Mouse (Mus musculus) layer of hippocampus, adult 9-11 months (tissue): ENCODE measurements around the gene Erich3.
"Not testable (repeated sequence)": the region's sequence is repeated elsewhere in the genome, so short reads cannot be mapped to it uniquely, and the experiment has no call there.

Source experiments
- DNase-seq: peaks from one replicate; pipeline ENCODE4 v3.0.0; 2022

The Erich3 gene

GRCm38 (mm10) chr3:154663545-154663944 is at the start of gene Erich3:
Gene Erich3, plus strand, starts transcription at chr3:154663859.
- DNase-seq, result no peak

- DNase-seq, result no peak
Observed at GRCm38 (mm10) chr3:154614771-154615170, 48.9 kb upstream of the Erich3 start.

GRCm38 (mm10) chr3:154615304-154615703 is 48.4 kb upstream of the Erich3 start:
- no peak for DNase-seq

DNA sequence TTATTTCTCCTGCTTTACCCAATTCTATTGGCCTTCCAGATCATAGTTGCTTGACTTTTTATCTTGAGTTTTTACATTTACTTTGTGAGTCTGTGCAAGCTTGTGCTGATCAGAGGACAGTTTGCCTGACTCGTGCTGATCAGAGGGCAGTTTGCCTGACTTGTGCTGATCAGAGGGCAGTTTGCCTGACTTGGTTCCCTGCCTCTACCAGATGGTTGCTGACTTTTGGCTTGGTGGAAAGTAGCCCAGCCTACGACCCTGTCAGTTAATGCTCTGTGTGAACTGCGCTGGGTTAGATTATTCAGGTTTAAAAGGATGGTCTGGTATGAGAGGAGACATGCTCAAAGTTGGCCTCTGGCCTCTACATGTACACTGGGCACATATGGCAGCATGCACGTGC is 47.6 kb upstream of the Erich3 start:
- DNase-seq, result no peak

- DNase-seq, result no peak
Observed at GRCm38 (mm10) chr3:154628284-154628683, 35.4 kb upstream of the Erich3 start.

DNA sequence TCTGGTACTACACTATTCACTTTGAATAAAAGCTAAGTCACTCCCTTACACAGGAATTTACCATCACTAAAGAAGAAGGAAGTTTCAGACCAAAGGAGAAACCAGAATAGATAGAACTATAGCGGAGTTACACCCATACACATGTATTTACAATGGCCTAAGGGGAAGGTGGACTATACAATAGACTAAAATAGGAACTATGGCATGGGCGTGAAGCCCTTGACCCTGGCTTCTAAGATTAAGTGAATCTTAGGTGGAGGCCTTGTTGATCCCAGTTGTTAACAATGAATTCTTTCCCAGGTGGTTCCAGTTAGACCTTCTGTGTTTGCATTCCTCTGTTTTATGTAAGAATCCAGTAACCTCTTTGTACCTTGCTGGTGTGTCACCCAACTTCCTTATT is 32.4 kb upstream of the Erich3 start:
- not testable (repeated sequence) for DNase-seq

DNA sequence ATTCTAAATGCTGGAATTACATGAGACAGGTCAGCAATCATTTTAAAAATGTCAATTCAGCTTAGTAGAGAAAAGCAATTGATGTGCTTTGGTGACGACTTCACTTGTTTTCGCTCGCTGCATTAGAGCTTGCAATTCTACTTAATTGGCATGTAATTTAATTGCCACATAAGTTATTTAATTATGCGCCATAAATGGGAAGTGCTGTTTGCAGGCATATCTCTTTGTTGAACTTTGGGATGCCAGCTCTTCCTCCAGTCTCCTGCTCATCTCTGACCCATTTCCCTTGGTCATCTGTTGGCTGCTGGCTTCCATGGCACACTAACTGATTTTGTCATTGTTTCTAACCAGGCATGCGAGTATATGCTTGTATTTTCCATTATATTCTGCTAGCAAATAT is 30.6 kb upstream of the Erich3 start:
- no peak for DNase-seq

GRCm38 (mm10) chr3:154646638-154647442 is 16.8 kb upstream of the Erich3 start:
- DNase-seq, result no peak

- DNase-seq, result no peak
Observed at GRCm38 (mm10) chr3:154647443-154647780, 16.2 kb upstream of the Erich3 start.

GRCm38 (mm10) chr3:154649411-154650285 is 14.0 kb upstream of the Erich3 start:
- no peak for DNase-seq

DNA sequence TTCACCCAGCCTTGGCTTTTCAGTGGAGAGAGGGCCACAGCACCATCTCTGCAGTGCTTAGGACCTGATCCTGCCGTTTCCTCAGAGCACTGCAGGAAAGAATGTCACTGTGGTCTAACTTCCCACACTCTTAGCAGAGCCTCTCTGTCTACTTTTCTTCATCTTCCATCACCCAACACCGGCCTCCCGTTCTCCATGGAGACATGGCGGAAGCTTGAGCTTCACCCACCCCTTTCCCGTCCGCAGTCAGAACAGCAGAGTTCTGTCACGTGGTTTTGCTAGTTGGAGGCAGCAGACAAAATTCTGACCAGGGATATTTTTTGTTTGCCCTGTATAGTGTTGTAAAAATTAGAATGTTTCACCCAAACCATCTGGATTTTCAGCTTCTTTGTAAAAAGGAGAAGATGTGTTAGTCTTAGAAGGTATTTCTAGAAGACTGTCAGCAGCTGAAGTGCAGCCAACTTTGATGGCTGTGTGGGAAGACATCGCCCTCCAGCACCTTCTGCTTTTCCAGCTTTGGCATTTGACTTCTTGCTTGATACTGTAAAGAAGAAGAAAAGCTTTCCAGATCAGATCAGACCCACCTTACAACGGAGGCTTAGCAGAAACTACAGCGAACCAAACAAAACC is 12.4 kb upstream of the Erich3 start:
- no peak for DNase-seq

GRCm38 (mm10) chr3:154652581-154653420 is 10.9 kb upstream of the Erich3 start:
- DNase-seq, result peak; percentile 70

DNA sequence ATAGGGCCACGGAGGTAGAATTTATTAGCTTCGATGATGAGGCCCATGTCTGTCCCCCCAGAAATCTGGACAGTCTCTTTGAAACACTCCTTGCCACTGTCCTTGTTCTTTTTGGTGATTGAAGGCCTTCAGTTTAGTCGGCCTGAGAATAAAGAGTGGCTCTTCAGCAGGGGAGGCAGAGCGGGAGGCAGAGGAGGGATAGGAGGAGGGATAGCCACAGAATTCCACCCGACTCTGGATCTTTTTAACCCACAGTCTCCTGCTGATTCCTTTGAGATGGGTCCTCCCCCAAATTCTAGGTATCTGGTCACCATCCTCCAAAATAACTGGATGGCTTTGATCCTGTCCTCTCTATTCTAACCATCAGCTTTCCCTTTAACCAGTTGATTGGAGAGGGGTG is 10.2 kb upstream of the Erich3 start:
- no peak for DNase-seq

DNA sequence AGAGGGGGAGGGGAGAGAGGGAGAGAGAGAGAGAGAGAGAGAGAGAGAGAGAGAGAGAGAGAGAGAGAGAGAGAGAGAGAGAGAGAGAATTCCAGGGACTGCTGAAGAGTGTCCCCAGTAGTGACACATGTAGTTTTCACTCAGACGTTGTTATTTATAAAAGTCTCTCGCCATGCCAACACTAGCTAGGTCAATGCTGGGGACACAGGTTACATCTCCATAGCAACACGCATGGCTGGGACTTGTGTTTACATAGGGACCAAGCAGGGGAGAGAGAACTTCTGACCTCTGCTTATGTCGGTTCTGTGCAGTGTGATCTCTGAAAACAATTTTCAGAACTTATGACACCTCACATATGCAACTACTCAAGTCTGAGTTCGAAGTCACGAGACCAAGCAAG is 9.4 kb upstream of the Erich3 start:
- no peak for DNase-seq

GRCm38 (mm10) chr3:154654901-154655300 is 8.8 kb upstream of the Erich3 start:
- DNase-seq, result no peak

GRCm38 (mm10) chr3:154655711-154656110 is 7.9 kb upstream of the Erich3 start:
- no peak for DNase-seq

DNA sequence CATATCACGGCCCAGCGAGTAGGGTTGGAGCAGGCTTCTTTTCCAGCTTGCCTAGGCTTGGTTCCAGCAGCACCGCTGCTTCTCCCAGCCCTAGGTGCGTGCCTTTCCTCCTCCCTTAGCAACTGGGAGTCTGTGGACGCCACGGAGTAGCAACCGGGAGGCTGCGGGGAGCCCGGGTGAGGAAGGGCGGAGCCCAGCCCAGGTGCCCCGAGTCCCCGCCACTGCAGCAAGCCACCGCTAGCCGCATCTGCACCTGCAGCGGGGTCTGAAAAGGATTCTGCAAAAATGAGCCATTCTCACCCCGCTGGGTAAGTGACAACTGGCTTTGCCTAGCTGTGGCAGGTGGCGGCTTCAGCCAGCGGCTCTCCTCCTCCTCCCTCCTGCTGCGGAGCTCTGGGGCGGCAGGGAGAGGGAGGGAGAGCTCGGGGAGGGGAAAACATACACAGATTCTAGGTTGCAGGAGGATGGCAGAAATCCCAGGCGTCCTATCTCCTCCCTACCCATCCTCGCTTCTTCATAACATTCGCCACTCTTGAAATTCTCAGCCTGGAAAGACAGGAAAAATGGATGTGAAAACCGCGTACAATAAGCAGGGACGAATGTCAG is 420 bp downstream of the Erich3 start:
- DNase-seq, result peak; percentile 83

DNA sequence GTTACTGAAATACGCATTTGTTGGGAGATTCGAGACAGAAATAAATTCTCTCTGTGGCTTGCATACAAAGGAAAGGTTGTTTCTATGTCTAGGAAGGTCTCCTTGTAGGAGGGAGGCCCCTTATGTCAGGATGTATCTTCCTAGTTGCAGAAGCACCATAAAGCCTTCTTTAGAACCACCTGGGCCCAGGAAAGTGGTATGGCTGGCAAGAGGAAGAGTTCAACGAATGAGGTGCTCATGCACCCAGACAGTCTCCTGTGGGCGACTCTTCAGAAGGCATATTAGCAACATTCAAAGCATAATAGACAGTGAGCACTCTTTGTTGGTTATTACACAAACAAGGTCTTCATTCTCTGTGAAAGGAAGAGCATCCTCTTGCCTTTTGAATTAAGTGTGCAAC is 977 bp downstream of the Erich3 start:
- no peak for DNase-seq

DNA sequence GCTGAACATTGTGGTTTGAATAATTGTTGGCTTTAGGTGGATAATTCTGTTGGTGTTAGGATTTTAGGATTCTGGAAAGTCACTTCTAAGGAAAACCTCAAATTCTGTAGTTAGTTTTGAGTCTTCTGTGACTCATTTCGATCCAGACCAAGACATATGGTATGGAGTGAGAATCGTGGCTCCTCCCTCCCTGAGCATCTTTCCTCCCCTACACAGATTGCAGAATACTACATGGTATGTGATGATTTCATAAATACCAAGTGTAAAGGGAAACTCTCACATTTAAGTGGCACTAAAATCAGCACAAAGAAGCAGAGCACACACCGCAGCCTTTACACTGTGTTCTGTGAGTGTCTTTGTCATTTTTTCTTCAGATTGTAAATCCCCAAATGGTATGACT is 4.8 kb downstream of the Erich3 start:
- no peak for DNase-seq

DNA sequence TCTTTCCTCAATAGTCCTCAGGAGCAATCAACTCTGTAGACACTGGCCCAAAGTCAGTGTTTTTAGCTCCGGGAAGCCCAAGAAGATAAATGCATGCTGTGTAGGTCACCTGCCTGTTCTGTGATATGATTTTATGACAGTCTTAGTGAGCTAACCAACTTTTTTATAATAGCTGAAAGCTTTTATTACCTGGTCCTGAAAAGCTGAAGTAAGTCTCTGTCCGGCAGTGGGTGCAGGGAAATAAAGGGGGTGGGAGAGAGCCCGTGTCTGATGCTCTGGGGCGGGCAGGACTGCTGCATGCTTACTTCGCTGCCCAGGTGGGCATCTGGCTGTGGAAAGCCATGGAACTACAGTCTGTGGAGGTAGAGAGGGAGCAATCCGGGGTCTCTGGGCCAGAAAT is 6.9 kb downstream of the Erich3 start:
- no peak for DNase-seq

DNA sequence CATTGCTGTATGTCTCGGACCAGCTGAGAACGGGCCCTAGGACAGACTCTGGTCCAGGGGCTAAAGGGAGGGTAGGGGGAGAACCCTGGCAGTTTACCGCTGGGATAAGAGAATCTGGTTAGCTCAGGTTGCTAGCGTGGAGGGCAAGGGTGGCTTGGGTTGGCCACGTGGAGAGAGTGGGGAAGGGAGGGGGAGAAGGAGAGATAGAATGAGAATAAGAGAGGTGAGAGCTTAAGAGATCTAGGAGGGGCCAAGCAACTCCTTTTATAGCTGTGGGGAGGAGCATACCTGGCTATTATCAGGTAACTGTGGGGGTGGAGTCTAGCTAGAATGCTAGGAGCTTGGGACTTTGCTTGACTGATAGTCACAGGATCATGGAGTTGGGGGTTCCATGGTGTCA is 7.4 kb downstream of the Erich3 start:
- no peak for DNase-seq

- no peak for DNase-seq
Observed at GRCm38 (mm10) chr3:154673326-154673725, 9.7 kb downstream of the Erich3 start.
